Mouse (Mus musculus) forebrain, embryonic 15.5 days (tissue): ENCODE measurements around the gene Dnah14. TPM values are rescaled to one million over a fixed set of nuclear protein-coding genes. Genes with fewer than 3 reads are reported as not detected.

Experiments used
- polyA plus RNA-seq: library from polyadenylated mRNA; unstranded; fragments of >200 nt; fragmentation: Nextera tagmentation; extraction: Ambion mirVana; gene quantifications from 2 replicates; pipeline ENCODE4 v1.2.1, GENCODE M21; 2015

Gene Dnah14
- polyA plus RNA-seq, 1 experiment from 2014 or later = 0.71 TPM

Other genes starting within 250 kb of the Dnah14 start
- gene Cnih3, start 223.9 kb upstream of the Dnah14 start, polyA plus RNA-seq = 39.4 and 42.7 TPM in 2 replicates
- 0.11 TPM in 1 of 2 replicates, not detected in the other for gene Ccdc121, start 65.1 kb upstream of the Dnah14 start, polyA plus RNA-seq